Mouse (Mus musculus): Measurements from ENCODE around the gene Fam20c.

Gene Fam20c

GRCm38 (mm10) chr5:138756311-138757085 is 2.2 kb downstream of the Fam20c start:
- no peak for DNase-seq (ENCODE audit: low spot score)

DNA sequence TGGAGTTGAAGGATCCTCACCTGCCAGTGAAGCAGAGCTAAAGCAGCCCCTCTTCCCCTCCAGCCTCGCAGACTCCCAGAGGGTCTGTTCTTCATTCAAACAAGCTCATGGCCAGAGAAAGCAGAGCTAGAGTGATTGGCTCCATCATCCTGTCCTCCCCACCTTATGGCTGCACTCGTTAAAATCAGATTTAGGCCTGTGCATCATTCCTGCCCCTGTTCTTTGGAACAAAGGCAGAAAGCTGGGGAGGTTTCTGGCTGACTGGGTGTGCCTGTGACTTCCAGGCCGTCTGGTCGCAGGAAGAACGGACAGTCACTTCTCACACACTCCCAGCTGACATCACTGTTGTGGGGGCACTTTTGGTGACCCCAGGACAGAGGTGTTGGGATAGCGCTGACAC is 2.8 kb downstream of the Fam20c start:
- no peak for DNase-seq (ENCODE audit: low spot score)

DNA sequence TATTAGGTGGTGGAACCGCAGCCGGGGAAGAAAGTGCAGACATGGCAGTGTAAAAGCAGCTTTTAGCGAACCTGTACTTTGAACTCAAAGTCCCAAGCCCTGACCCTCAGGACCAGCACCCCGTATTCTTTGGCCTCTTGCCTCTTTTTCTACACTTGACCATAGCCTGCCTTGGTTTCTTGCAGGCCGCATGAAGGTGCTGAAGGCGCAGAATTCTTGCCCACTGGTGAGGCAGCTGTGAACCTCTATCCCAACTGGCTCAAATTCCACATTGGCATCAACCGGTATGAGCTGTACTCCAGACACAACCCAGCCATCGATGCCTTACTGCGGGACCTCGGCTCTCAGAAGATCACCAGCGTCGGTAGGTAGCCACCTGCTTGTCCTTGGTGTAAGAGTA is 3.3 kb downstream of the Fam20c start:
- no peak for DNase-seq (ENCODE audit: low spot score)

DNA sequence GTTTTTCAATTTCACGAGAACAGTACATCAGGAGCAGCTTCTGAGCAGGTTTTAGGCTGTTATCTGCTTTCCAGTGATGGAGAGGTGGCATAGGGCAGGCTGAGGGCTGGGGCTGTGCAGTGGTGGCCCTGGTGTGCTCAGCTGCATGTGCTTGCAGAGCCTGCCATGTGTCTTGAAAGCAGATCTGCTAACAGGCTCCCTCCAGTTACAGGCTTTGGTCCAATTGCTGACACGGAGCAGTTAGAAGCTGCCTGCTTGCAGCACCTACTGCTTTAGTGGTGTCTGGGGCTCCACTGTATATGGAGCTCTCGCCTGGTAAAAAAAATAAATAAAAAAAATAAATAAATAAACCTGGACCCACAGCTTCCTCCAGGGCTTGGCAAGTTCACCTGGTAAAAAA is 4.2 kb downstream of the Fam20c start:
- DNase-seq (ENCODE audit: low spot score): no peak

GRCm38 (mm10) chr5:138761836-138762334 is 7.6 kb downstream of the Fam20c start:
- DNase-seq (ENCODE audit: low spot score): no peak

DNA sequence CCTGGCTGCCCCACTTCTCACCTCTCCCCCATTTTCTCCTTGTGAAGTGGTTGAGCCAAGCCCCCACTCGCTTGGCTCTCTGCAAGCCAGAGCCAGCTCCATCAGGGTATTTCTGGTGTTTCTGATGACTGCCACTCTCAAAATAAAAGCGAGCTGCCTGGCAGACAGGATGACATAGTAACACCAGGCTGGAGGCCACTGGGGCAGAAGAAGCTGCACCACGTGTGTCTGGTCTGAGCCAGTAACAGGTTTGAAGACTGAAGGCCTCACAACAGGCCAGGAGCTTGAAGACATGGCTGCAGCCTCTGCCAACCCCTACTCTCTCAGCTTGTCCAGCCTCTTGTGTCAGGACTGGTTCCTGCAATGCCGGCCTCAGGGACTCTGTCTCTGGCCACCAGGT is 8.0 kb downstream of the Fam20c start:
- no peak for DNase-seq (ENCODE audit: low spot score)

GRCm38 (mm10) chr5:138764601-138765000 is 10.3 kb downstream of the Fam20c start:
- no peak for DNase-seq (ENCODE audit: low spot score)

DNA sequence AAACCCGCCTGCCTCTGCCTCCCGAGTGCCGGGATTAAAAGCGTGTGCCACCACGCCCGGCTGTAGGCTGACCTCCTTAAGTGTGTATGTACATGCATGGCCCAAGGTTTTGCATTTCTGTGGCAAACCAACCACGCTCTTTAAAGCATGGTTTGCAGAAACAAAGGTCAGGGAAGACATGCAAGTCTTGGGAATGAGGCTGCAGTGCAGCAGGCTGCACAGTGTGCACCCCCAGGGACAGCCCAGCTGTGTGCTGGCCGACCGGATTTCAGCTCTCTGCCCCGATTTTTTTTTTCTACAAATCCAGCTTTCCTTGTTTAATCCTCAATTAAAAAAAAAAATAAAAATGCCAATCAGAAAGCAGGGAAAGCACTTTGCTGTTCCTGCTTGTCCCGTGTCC is 13.3 kb downstream of the Fam20c start:
- DNase-seq (ENCODE audit: low spot score): no peak

DNA sequence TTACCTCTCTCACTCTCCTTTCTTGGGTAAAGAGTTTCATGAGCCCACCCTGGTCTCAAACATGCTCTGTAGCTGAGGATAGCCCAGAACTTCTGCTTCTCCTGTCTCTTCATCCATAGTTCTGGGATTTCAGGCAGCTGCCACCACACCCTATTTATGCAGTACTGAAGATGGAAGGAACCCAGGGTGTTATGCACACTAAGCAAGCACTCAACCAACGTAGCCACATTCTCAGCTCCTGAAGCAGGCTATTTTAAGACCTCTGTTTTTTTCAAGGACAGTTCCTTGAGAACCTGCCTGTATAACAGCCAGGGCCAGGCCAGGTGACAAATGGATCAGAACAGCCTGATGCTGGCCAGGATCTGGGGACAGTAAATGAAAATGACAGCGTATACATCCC is 14.4 kb downstream of the Fam20c start:
- DNase-seq (ENCODE audit: low spot score): no peak

GRCm38 (mm10) chr5:138769126-138769525 is 14.8 kb downstream of the Fam20c start:
- no peak for DNase-seq (ENCODE audit: low spot score)

GRCm38 (mm10) chr5:138775096-138775495 is 20.8 kb downstream of the Fam20c start:
- DNase-seq (ENCODE audit: low spot score): no peak

- DNase-seq (ENCODE audit: low spot score): no peak
Observed at GRCm38 (mm10) chr5:138776346-138776745, 22.0 kb downstream of the Fam20c start.

DNA sequence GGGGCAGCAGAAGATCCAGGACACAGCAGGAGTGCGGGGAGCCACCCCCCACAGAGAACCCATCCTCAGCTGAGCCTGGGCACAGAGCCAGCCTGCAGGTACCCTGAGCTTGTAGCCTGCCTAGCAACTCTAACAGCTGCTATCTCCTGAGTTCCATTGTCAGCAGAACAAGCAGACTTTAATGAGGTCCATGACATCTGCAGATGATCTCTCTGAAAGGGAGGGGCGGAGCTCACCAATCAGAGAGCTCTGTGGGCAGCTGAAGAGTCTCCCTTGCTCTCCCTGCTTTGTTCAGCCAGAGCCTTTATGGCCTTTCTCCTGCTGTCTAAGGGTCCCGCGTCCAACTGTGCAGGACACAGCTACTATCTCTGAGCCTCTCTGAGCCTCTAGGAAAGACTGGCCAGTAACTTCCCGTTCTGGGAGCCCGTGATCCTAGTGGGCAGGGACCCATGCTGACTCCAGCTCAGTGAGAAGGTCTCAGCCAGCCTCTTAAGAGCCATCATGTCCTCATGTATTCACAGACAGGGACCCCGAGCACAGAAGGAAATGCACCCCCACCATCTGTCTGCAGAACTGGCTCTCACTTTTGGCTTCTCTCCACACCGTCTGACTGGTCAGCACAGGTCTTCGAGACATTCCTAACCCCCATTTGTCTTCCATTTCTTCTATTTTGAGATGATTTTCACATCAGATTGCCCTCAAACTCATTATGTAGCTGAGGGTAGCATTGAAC is 24.6 kb downstream of the Fam20c start:
- no peak for DNase-seq (ENCODE audit: low spot score)

- no peak for DNase-seq (ENCODE audit: low spot score)
Observed at GRCm38 (mm10) chr5:138779655-138780054, 25.3 kb downstream of the Fam20c start.

- DNase-seq (ENCODE audit: low spot score): no peak
Observed at GRCm38 (mm10) chr5:138782697-138783096, 28.4 kb downstream of the Fam20c start.

GRCm38 (mm10) chr5:138783181-138783580 is 28.9 kb downstream of the Fam20c start:
- DNase-seq (ENCODE audit: low spot score): no peak

DNA sequence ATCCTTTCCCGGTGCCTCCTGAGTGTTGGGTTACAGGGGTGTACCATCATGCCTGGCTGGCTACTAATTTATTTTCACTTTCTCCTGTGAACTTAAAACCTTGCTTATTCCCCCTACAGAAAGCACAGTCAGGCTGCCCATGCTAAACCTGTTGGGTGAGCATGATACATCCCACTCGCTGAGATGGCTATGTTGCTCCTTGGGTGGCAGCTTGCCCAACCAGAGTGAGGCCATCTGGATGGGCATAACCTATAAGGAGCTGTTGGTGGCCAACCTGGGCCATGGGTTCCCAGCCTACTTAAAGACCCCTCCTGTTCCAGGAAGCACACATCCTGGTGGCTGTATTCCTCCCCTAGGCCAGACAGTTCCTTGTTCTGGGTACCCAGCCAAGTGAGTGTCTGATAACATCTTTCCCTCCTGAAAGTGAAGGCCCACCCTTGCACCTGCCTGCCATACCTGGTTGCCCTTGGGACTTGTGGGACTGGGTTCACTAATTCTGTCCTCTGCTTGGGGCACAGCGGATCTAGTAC is 31.7 kb downstream of the Fam20c start:
- no peak for DNase-seq (ENCODE audit: low spot score)

GRCm38 (mm10) chr5:138787648-138788047 is 33.3 kb downstream of the Fam20c start:
- no peak for DNase-seq (ENCODE audit: low spot score)

DNA sequence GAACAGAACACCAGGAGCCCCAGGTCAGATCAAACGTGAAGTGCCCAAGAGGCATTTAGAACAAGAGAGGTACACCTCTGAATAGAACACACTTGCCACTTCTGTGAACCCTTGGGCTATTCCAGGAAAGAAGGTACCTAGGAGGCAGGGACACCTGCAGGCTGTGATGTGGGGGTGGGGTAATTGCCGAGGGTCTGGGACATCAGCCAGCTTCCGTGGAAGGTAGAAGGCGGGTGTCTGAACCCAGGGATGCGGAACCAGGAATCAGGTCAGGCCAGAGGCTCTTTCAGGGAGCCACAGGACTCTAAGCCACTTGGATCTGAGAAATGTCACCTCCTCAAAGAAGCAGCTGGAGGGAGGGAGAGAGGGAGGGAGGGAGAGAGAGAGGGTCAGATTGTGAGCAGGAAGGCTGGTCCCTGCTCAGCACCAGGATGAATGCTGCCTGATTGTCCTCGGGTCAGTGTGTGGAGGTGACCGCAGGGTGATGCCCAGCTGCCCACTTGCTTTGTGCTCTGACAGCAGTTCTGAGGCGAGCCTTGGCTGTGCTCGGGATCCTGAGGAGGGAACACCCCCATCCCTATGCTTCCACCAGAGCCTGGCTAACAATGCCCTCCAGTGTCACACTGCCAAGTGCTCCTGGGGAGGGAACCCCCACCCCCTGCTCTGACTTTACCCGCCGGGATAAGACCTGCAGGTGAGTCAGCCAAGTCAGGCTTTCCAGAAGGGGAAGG is 34.3 kb downstream of the Fam20c start:
- DNase-seq (ENCODE audit: low spot score): no peak

DNA sequence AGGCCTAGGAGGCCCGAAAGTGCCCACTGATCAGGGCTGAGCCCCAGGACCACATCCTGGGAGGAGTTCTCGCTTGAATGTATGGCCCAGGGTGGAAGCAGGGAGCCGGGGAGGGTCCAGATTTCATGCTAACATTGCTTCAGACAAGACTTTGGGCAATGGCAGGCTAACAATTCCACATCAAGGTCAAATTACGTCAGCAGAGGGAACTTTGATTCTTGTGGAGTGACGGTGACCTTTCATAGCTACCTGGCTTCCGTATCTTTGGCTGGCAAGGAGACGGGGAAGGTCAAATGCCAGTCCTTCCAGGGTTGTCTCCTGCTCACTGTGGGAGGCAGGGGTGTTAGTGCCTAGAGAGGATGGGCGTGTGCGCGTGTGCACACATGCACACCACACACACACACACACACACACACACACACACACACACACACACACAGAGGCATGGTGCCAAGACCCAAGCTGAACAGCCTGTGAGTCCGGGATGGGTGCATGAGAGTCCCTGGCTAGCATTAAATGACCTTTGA is 36.7 kb downstream of the Fam20c start:
- no peak for DNase-seq (ENCODE audit: low spot score)

DNA sequence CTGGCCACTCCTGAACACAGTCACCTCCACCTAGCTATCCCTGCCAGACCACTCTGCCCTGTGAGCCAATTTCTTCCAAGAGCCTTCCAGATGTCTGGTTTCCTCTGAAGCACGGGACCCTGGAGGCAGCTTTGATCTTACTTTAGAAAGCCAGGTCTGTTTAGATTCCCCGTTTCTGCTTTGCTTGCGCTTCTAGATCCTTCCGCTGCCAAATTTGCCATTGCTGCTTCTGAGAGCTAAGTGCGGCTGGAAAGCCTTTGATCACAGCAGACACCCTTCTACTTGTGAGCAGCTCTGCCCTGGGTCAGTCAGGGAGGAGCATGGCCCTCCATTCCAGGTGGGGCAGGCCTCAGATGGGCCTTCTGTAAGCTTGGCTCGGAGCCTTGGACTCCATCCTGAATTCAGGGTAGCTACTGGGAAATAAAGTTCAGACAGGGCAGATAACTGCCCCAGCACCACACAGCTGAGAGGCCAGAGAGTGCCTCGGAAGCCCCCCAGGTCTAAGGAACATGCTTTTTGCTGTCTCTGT is 47.3 kb downstream of the Fam20c start:
- DNase-seq (ENCODE audit: low spot score): no peak

GRCm38 (mm10) chr5:138804286-138804685 is 50.0 kb downstream of the Fam20c start:
- DNase-seq (ENCODE audit: low spot score): no peak

All from urinary bladder, postnatal 10 days (tissue).